Mouse (Mus musculus): ENCODE results near the gene Olfr589. TPM values are rescaled to one million over a fixed set of nuclear protein-coding genes. Genes with fewer than 3 reads are reported as not detected.
"Not testable (repeated sequence)": the region's sequence is repeated elsewhere in the genome, so short reads cannot be mapped to it uniquely, and the experiment has no call there.

Gene Olfr589
- not detected in 2 replicates for polyA plus RNA-seq (2012; ENCODE audit: insufficient read depth, insufficient read length, missing spikeins)

- no peak for TF ChIP-seq POLR2A (IDR thresholded peaks at IDR 0.05; ENCODE audit: borderline replicate concordance, low read depth, low read length)
- Histone ChIP-seq H3K4me1 (ENCODE audit: control insufficient read depth, insufficient read depth, low read length) (no peaks in the 10 kb centered on the region), H3K4me3 (ENCODE audit: insufficient read depth, low read length) (no peak within 1 kb of the TSS)
Observed at GRCm38 (mm10) chr7:103156256-103156655, at the start of gene Olfr589. TSS of gene Olfr589 (minus strand) at chr7:103156356.

GRCm38 (mm10) chr7:103184503-103184902 is 28.3 kb upstream of the Olfr589 start, which contains the start of gene Olfr592:
TSS of gene Olfr592 (plus strand) at chr7:103184803.
- H3K4me1 ChIP-seq (ENCODE audit: control insufficient read depth, insufficient read depth, low read length); H3K27ac ChIP-seq (ENCODE audit: insufficient read depth, low read depth, low read length): not testable (repeated sequence)

More at GRCm38 (mm10) chr7:103156256-103156655, at the start of gene Olfr589:
- no peak within 1 kb of the TSS for H3K27ac ChIP-seq (ENCODE audit: insufficient read depth, low read depth, low read length)

GRCm38 (mm10) chr7:103178240-103178639 is 22.1 kb upstream of the Olfr589 start, which contains the start of gene Olfr591:
TSS of gene Olfr591 (minus strand) at chr7:103178340.
- Histone ChIP-seq H3K4me1 (ENCODE audit: control insufficient read depth, insufficient read depth, low read length) (no peaks in the 10 kb centered on the region), H3K27ac (ENCODE audit: insufficient read depth, low read depth, low read length) (no peak within 1 kb of the TSS), H3K4me3 (ENCODE audit: insufficient read depth, low read length) (no peak within 1 kb of the TSS)
- TF ChIP-seq CTCF (IDR thresholded peaks at IDR 0.05; ENCODE audit: low read depth, low read length) (no peak), POLR2A (IDR thresholded peaks at IDR 0.05; ENCODE audit: borderline replicate concordance, low read depth, low read length) (no peak)

More at GRCm38 (mm10) chr7:103184503-103184902, 28.3 kb upstream of the Olfr589 start, which contains the start of gene Olfr592:
- H3K4me3 ChIP-seq (ENCODE audit: insufficient read depth, low read length), result not testable (repeated sequence)

GRCm38 (mm10) chr7:103169697-103170096 is 13.5 kb upstream of the Olfr589 start:
- Histone ChIP-seq H3K4me1 (ENCODE audit: control insufficient read depth, insufficient read depth, low read length) (no peaks in the 10 kb centered on the region), H3K27ac (ENCODE audit: insufficient read depth, low read depth, low read length) (no peak overlapping the region), H3K4me3 (ENCODE audit: insufficient read depth, low read length) (no peak overlapping the region)
- no peak for TF ChIP-seq CTCF (IDR thresholded peaks at IDR 0.05; ENCODE audit: low read depth, low read length)
- no peak for TF ChIP-seq POLR2A (IDR thresholded peaks at IDR 0.05; ENCODE audit: borderline replicate concordance, low read depth, low read length)

GRCm38 (mm10) chr7:103140579-103140978 is 15.6 kb downstream of the Olfr589 start, which contains the start of gene Olfr588-ps1:
TSS of gene Olfr588-ps1 (plus strand) at chr7:103140879.
- Histone ChIP-seq H3K4me1 (ENCODE audit: control insufficient read depth, insufficient read depth, low read length) (no peaks in the 10 kb centered on the region), H3K4me3 (ENCODE audit: insufficient read depth, low read length) (no peak within 1 kb of the TSS), H3K27ac (ENCODE audit: insufficient read depth, low read depth, low read length) (no peak within 1 kb of the TSS)
- TF ChIP-seq CTCF (IDR thresholded peaks at IDR 0.05; ENCODE audit: low read depth, low read length) (no peak), POLR2A (IDR thresholded peaks at IDR 0.05; ENCODE audit: borderline replicate concordance, low read depth, low read length) (no peak)

DNA sequence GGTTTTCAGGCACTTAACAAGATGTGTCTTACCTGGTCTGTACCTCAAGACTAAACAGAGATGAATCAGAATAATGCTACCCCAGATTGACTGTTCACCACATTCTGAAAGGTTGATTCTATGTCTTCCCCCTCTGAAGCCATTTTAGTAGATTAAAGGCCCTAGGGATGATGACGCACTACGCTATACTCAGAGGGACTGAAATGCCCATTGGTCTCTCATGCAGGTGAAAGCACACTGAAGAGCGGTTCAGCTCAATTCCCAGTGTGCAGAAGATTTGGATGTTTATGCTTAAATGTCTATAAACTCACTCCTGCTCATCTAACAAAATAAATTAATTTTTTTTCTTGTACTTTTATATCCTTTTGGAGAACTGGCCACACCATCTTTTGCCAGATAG is 30.6 kb downstream of the Olfr589 start, which contains the start of gene Olfr586:
Olfr586 (minus strand) TSS at position 101 of the 400 bp plus-strand sequence.
- H3K4me3 ChIP-seq (ENCODE audit: insufficient read depth, low read length), result no peak within 1 kb of the TSS
- H3K4me1 ChIP-seq (ENCODE audit: control insufficient read depth, insufficient read depth, low read length), result no peaks in the 10 kb centered on the region
- no peak within 1 kb of the TSS for H3K27ac ChIP-seq (ENCODE audit: insufficient read depth, low read depth, low read length)
- TF ChIP-seq CTCF (IDR thresholded peaks at IDR 0.05; ENCODE audit: low read depth, low read length) (no peak), POLR2A (IDR thresholded peaks at IDR 0.05; ENCODE audit: borderline replicate concordance, low read depth, low read length) (no peak)

DNA sequence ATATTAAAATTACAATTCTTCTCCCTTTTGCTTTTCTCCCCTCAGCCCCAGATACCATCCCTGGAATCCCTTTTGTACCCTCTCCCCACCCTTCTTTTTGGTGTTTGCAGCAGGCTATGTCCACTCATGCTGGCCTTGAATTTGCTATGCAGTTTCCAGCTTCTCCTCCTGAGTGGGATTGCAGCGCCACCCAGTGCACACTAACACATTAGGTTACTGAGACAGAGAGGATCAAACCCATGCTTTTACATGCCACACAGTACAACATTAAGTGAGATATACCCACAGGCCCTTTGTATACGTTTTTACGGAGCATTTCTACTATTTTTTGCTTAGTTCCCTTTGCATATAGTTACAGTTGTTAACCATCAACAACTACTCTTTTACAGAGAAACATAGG is 36.8 kb downstream of the Olfr589 start:
- Histone ChIP-seq H3K27ac (ENCODE audit: insufficient read depth, low read depth, low read length) (no peak overlapping the region), H3K4me3 (ENCODE audit: insufficient read depth, low read length) (no peak overlapping the region), H3K4me1 (ENCODE audit: control insufficient read depth, insufficient read depth, low read length) (no peaks in the 10 kb centered on the region)
- TF ChIP-seq POLR2A (IDR thresholded peaks at IDR 0.05; ENCODE audit: borderline replicate concordance, low read depth, low read length) (no peak), CTCF (IDR thresholded peaks at IDR 0.05; ENCODE audit: low read depth, low read length) (no peak)

Other genes starting within 250 kb of the Olfr589 start
- gene Olfr571, start 238.8 kb downstream of the Olfr589 start, polyA plus RNA-seq (2012; ENCODE audit: insufficient read depth, insufficient read length, missing spikeins), result 0.11 TPM in 1 of 2 replicates, not detected in the other
- not detected in 2 replicates for gene Olfr572, start 231.9 kb downstream of the Olfr589 start, polyA plus RNA-seq (2012; ENCODE audit: insufficient read depth, insufficient read length, missing spikeins)
- not detected in 2 replicates for gene Olfr573-ps1, start 213.8 kb downstream of the Olfr589 start, polyA plus RNA-seq (2012; ENCODE audit: insufficient read depth, insufficient read length, missing spikeins)
- not detected in 2 replicates for gene Olfr574, start 207.9 kb downstream of the Olfr589 start, polyA plus RNA-seq (2012; ENCODE audit: insufficient read depth, insufficient read length, missing spikeins)
- gene Olfr575, start 197.6 kb downstream of the Olfr589 start, polyA plus RNA-seq (2012; ENCODE audit: insufficient read depth, insufficient read length, missing spikeins), result not detected in 2 replicates
- gene Olfr576, start 193.7 kb downstream of the Olfr589 start, polyA plus RNA-seq (2012; ENCODE audit: insufficient read depth, insufficient read length, missing spikeins), result not detected in 2 replicates
- gene Olfr577, start 180.4 kb downstream of the Olfr589 start, polyA plus RNA-seq (2012; ENCODE audit: insufficient read depth, insufficient read length, missing spikeins), result not detected in 2 replicates
- not detected in 2 replicates for gene Olfr578, start 167.0 kb downstream of the Olfr589 start, polyA plus RNA-seq (2012; ENCODE audit: insufficient read depth, insufficient read length, missing spikeins)
- gene Olfr582, start 118.3 kb downstream of the Olfr589 start, polyA plus RNA-seq (2012; ENCODE audit: insufficient read depth, insufficient read length, missing spikeins), result not detected in 2 replicates
- not detected in 2 replicates for gene Olfr583, start 105.1 kb downstream of the Olfr589 start, polyA plus RNA-seq (2012; ENCODE audit: insufficient read depth, insufficient read length, missing spikeins)
- gene Olfr584, start 74.5 kb downstream of the Olfr589 start, polyA plus RNA-seq (2012; ENCODE audit: insufficient read depth, insufficient read length, missing spikeins), result not detected in 2 replicates
- not detected in 2 replicates for gene Olfr585, start 58.6 kb downstream of the Olfr589 start, polyA plus RNA-seq (2012; ENCODE audit: insufficient read depth, insufficient read length, missing spikeins)
- gene Olfr586, start 30.7 kb downstream of the Olfr589 start, polyA plus RNA-seq (2012; ENCODE audit: insufficient read depth, insufficient read length, missing spikeins), result not detected in 2 replicates
- not detected in 2 replicates for gene Olfr588-ps1, start 15.5 kb downstream of the Olfr589 start, polyA plus RNA-seq (2012; ENCODE audit: insufficient read depth, insufficient read length, missing spikeins)
- not detected in 2 replicates for gene Olfr591, start 22.0 kb upstream of the Olfr589 start, polyA plus RNA-seq (2012; ENCODE audit: insufficient read depth, insufficient read length, missing spikeins)
- gene Olfr592, start 28.4 kb upstream of the Olfr589 start, polyA plus RNA-seq (2012; ENCODE audit: insufficient read depth, insufficient read length, missing spikeins), result not detected in 2 replicates
- gene Olfr593, start 55.5 kb upstream of the Olfr589 start, polyA plus RNA-seq (2012; ENCODE audit: insufficient read depth, insufficient read length, missing spikeins), result not detected in 2 replicates
- gene Olfr594, start 60.6 kb upstream of the Olfr589 start, polyA plus RNA-seq (2012; ENCODE audit: insufficient read depth, insufficient read length, missing spikeins), result not detected in 2 replicates
- not detected in 2 replicates for gene Usp17ld, start 96.1 kb upstream of the Olfr589 start, polyA plus RNA-seq (2012; ENCODE audit: insufficient read depth, insufficient read length, missing spikeins)
- gene Olfr596, start 149.3 kb upstream of the Olfr589 start, polyA plus RNA-seq (2012; ENCODE audit: insufficient read depth, insufficient read length, missing spikeins), result not detected in 2 replicates
- gene Olfr597, start 160.0 kb upstream of the Olfr589 start, polyA plus RNA-seq (2012; ENCODE audit: insufficient read depth, insufficient read length, missing spikeins), result 0.29 TPM in 1 of 2 replicates, not detected in the other
- gene Olfr598, start 167.2 kb upstream of the Olfr589 start, polyA plus RNA-seq (2012; ENCODE audit: insufficient read depth, insufficient read length, missing spikeins), result not detected in 2 replicates
- gene Olfr599, start 179.6 kb upstream of the Olfr589 start, polyA plus RNA-seq (2012; ENCODE audit: insufficient read depth, insufficient read length, missing spikeins), result not detected in 2 replicates
- gene Olfr600, start 193.3 kb upstream of the Olfr589 start, polyA plus RNA-seq (2012; ENCODE audit: insufficient read depth, insufficient read length, missing spikeins), result not detected in 2 replicates
- not detected in 2 replicates for gene Olfr601, start 206.3 kb upstream of the Olfr589 start, polyA plus RNA-seq (2012; ENCODE audit: insufficient read depth, insufficient read length, missing spikeins)
- not detected in 2 replicates for gene Olfr603, start 229.8 kb upstream of the Olfr589 start, polyA plus RNA-seq (2012; ENCODE audit: insufficient read depth, insufficient read length, missing spikeins)

Data from bone marrow macrophage, adult 2 months (primary cell).